Mouse (Mus musculus) E14TG2a.4 (cell line): ENCODE measurements around the gene Ttc28.
A peak's percentile ranks its signal among the peaks of the same experiment; 100 is the strongest.

Experiments
- H3K27me3 ChIP-seq: 2 replicates; pipeline ENCODE4 v1.6.1; 2014; ENCODE audit warnings: low read length, control low read depth; ENCODE audit not compliant: insufficient read depth
- H3K36me3 ChIP-seq: 2 replicates; pipeline ENCODE4 v1.6.1; 2014; ENCODE audit warnings: low read length, control low read depth; ENCODE audit not compliant: insufficient read depth
- H3K4me1 ChIP-seq: replicated peaks from 2 replicates; pipeline ENCODE4 v1.6.1; 2014; ENCODE audit warnings: low read depth, low read length, control low read depth
- H3K4me3 ChIP-seq: replicated peaks from 2 replicates; pipeline ENCODE4 v1.5.1; 2014; ENCODE audit warnings: mild to moderate bottlenecking, low read length
- H3K9me3 ChIP-seq: 2 replicates; pipeline ENCODE4 v1.6.1; 2014; ENCODE audit warnings: low read length, control low read depth
- CTCF ChIP-seq: conservative IDR thresholded peaks from 2 replicates; pipeline ENCODE4 v1.5.1; 2014; ENCODE audit warnings: low read length
- NANOG ChIP-seq: IDR thresholded peaks from 2 replicates; pipeline ENCODE4 v1.6.1; 2014; ENCODE audit warnings: borderline replicate concordance, low read length, mixed read lengths
- POU5F1 ChIP-seq: IDR thresholded peaks from 2 replicates; pipeline ENCODE4 v1.6.1; 2014; ENCODE audit warnings: low read length, borderline replicate concordance

The Ttc28 gene

GRCm38 (mm10) chr5:110979011-110979860 lies 99.6 kb downstream of the Ttc28 start:
- no peaks in the 10 kb centered on the region for H3K36me3 ChIP-seq
- H3K27me3 ChIP-seq: peaks cover 59% of the 10 kb centered on the region
- no peak for TF ChIP-seq CTCF
- TF ChIP-seq POU5F1: no peak
- TF ChIP-seq NANOG: no peak
- H3K4me1 ChIP-seq: peaks cover 13% of the 10 kb centered on the region
- peaks cover 5% of the 10 kb centered on the region; the same call in 1 of the 2 replicates for H3K9me3 ChIP-seq
- H3K4me3 ChIP-seq: peak overlapping the region; percentile 83

GRCm38 (mm10) chr5:110979861-110980346 lies 100.3 kb downstream of the Ttc28 start:
- peaks cover 60% of the 10 kb centered on the region for H3K27me3 ChIP-seq

GRCm38 (mm10) chr5:110980576-110980975 lies 101.0 kb downstream of the Ttc28 start:
- Histone ChIP-seq H3K36me3 (no peaks in the 10 kb centered on the region), H3K9me3 (no peaks in the 10 kb centered on the region), H3K4me1 (peaks cover 13% of the 10 kb centered on the region), H3K27me3 (peaks cover 62% of the 10 kb centered on the region), H3K4me3 (no peak overlapping the region)
- no peak for TF ChIP-seq CTCF
- no peak for TF ChIP-seq NANOG
- TF ChIP-seq POU5F1: no peak

More at GRCm38 (mm10) chr5:110979861-110980346, 100.3 kb downstream of the Ttc28 start:
- Histone ChIP-seq H3K4me3 (peak overlapping the region; percentile 83), H3K36me3 (no peaks in the 10 kb centered on the region), H3K9me3 (no peaks in the 10 kb centered on the region), H3K4me1 (peaks cover 13% of the 10 kb centered on the region)
- TF ChIP-seq POU5F1: no peak
- no peak for TF ChIP-seq CTCF

GRCm38 (mm10) chr5:110982436-110982835 lies 102.8 kb downstream of the Ttc28 start:
- Histone ChIP-seq H3K36me3 (no peaks in the 10 kb centered on the region), H3K9me3 (no peaks in the 10 kb centered on the region), H3K27me3 (peaks cover 49% of the 10 kb centered on the region), H3K4me1 (peaks cover 13% of the 10 kb centered on the region), H3K4me3 (no peak overlapping the region)
- no peak for TF ChIP-seq NANOG
- TF ChIP-seq POU5F1: no peak
- no peak for TF ChIP-seq CTCF

GRCm38 (mm10) chr5:110984136-110984681 lies 104.6 kb downstream of the Ttc28 start:
- TF ChIP-seq CTCF (no peak), NANOG (no peak), POU5F1 (no peak)
- peaks cover 35% of the 10 kb centered on the region for H3K27me3 ChIP-seq
- no peaks in the 10 kb centered on the region; the same call in 1 of the 2 replicates for H3K9me3 ChIP-seq
- no peak overlapping the region for H3K4me3 ChIP-seq
- H3K4me1 ChIP-seq: peaks cover 6% of the 10 kb centered on the region
- H3K36me3 ChIP-seq: no peaks in the 10 kb centered on the region

- H3K27me3 ChIP-seq: 0 out of 2 replicates have a peak, but pooled peaks cover 2% of the 10 kb centered on the region
- H3K36me3 ChIP-seq: no peaks in the 10 kb centered on the region
- H3K4me3 ChIP-seq: no peak overlapping the region
- TF ChIP-seq NANOG (no peak), POU5F1 (no peak)
- H3K4me1 ChIP-seq: no peaks in the 10 kb centered on the region
- no peaks in the 10 kb centered on the region for H3K9me3 ChIP-seq
Measured at GRCm38 (mm10) chr5:110996835-110997539, 117.4 kb downstream of the Ttc28 start.

GRCm38 (mm10) chr5:110997692-110998091 lies 118.1 kb downstream of the Ttc28 start:
- Histone ChIP-seq H3K27me3 (0 out of 2 replicates have a peak, but pooled peaks cover 2% of the 10 kb centered on the region), H3K4me1 (no peaks in the 10 kb centered on the region), H3K9me3 (no peaks in the 10 kb centered on the region), H3K4me3 (no peak overlapping the region), H3K36me3 (no peaks in the 10 kb centered on the region)
- TF ChIP-seq NANOG (no peak), CTCF (no peak), POU5F1 (no peak)

- TF ChIP-seq POU5F1 (no peak), CTCF (no peak), NANOG (no peak)
- Histone ChIP-seq H3K9me3 (no peaks in the 10 kb centered on the region), H3K4me1 (no peaks in the 10 kb centered on the region), H3K27me3 (0 out of 2 replicates have a peak, but pooled peaks cover 2% of the 10 kb centered on the region), H3K4me3 (no peak overlapping the region), H3K36me3 (no peaks in the 10 kb centered on the region)
Measured at GRCm38 (mm10) chr5:110998298-110998697, 118.7 kb downstream of the Ttc28 start.
